Mouse (Mus musculus): ENCODE data around the gene Wee1.
A peak's percentile ranks its signal among the peaks of the same experiment; 100 is the strongest.
"Not testable (repeated sequence)": the region's sequence is repeated elsewhere in the genome, so short reads cannot be mapped to it uniquely, and the experiment has no call there.

The Wee1 gene

DNA sequence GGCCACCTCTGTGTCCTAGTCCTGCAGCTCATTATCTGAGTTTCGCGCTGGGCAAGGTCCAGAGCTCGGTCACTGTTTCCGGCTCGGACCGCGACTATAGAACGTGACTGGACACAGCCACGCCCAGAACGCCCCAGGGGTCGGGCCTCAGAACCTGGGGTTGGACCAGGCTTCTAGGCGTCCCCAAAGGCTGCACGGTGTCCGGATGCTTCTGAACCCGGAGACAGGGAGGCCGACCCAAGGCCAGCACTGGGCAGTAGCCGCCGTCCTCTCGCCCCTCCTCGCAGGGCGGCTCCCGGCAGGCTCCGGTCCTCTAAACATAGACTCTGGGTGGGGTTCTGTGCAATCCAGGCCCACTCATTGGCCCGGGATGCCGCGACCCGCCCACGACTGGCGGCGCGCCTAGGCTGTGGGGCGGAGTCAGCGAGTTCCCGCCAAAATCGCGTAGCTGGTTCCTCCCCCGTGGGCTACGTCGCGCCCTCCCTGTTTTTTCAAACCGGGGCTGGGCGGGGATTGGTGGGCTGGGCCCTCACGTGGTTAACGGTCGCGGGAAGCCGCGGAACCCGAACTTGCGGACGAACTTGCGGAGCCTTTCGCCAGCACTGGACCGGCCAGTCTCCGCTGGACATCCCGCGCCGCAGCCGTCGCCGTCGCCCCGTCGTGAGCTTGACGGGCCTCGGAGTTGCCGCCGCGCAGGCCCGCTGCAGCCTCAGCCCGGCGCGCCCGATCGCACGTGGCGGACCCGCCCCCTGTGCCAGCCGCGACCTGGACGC is at the start of gene Wee1:
TSS of gene Wee1 (plus strand) at position 531 of the 773 bp plus-strand sequence.
- DNase-seq (ENCODE audit: low spot score in 2 of 2) = peak; percentile 96 to 97

DNA sequence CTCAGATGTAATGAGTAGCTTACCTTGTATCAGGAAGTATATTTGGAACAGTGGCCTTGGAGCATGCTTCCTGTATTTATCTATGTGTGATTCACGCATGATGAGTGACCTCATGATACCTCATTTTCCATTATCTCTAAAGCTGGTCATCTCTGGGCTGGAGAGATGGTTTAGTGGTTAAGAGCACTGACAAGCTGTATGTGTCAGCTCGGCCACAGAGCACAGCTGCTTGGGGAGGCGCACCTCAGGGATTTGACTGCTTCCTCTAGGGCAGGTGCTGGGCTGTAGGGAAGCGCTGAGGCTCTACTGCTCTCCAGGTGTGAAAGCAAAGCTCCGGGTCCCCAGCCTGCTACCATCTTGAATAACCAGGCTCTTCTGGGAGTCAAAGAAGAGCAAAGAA is 43.7 kb upstream of the Wee1 start:
- DNase-seq (ENCODE audit: low spot score in 2 of 2) = no peak

DNA sequence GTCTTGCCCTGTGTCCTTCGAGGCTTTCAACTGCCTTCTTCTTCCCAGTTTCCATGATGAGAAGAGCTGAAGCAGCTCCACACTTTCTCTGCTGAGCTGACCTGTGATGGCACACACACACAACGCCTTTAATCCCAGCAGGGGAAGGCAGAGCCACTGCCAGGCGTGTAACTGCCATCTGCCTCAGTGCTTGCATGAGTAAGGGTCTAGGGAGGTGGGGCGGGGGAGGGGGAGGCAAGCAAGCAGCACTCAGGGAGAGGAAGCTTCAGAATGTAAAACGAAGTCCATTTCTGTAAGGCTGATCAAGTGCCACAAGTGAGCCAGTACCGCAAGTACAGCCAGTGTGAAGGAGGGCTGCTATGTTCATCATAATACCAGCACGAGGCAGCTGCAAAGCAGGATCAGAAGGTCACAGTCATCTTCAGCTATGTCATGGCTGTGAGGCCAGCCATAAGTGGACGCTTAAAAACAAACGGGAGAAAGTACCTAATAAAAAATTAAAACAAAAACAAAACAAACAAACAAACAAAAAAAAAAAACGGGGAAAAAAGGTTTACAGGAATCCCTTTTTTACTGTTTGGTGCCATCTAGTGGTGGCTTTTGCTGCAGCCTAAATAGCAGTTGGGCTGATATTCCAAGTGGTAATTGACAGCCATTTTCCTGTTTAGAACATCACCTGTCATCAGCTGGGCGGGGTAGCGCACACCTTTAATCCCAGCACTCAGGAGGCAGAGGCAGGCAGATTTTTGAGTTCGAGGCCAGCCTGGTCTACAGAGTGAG is 38.3 kb upstream of the Wee1 start:
- DNase-seq (ENCODE audit: low spot score in 2 of 2) = peak in 1 of 2 experiments; percentile 29

DNA sequence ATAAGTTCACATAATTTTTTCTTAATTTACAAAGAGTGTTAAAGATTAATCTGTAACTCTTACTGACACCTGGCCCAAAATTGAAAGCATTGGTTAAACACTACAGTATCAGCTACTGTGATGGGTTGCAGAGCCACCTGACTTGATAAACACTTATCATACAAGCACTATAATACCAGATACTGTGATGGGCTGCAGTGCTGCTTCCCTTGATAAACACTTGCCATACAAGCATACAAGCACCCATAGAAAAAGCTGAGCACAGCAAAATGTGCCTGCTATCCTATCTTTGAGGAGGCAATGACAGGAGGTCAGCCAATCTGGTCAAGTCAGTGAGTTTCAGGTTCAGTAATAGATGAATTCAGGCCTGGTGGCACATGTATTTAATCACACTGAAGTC is 36.6 kb upstream of the Wee1 start:
- no peak for DNase-seq (ENCODE audit: low spot score in 2 of 2)

DNA sequence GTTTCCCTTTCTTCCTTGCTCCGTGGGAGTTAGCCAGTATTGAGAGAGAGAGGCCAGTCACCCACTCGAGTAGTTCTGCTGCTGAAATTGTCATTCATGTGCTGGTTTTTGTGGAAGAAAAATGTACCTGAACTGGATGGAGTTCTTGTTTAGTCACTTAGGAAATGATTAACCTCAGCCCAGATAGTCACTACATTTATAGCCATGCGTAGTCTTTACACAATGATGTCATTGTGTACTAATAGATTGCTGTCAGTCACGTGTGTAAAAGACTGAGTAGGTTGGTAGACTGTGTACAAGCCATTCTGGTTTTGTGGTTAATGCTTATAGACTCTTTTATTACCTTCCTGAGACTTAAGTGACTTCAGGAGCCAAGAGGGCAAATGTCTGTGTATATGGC is 33.9 kb upstream of the Wee1 start:
- no peak for DNase-seq (ENCODE audit: low spot score in 2 of 2)

DNA sequence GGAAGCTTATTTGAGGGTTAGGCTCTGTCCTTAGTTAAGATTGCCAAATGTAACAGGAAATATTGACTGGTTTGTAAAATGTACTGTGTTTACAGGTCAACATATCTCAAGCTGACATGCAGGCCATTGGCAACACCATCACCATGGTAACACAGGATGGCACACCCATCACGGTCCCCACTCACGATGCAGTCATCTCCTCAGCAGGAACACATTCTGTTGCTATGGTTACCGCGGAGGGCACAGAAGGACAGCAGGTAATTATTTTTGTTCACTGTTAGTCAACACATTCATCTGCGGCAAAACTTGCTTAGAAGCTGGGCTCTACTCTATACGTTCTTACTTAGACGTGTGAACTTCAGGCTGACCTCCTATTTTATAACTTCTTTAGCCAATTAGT is 30.2 kb upstream of the Wee1 start:
- DNase-seq (ENCODE audit: low spot score in 2 of 2) = peak; percentile 19 to 33

DNA sequence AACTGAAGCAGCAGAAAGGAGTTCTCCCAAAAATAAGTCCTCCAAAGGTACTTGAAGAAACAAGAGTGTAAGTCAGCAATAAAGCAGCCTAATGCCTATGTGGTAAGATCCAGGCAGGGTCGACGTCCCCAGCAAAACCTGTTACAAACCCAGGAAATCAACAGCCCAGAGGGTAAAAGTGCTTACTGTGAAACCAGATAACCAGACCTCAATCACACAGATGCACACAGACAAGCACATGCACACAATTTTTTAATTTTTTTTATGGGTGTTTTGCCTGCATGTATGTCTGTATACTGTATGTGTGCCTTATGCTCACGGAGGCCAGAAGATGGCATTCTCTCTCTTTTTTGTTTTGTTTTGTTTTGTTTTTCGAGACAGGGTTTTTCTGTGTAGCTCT is 25.5 kb upstream of the Wee1 start:
- no peak for DNase-seq (ENCODE audit: low spot score in 2 of 2)

DNA sequence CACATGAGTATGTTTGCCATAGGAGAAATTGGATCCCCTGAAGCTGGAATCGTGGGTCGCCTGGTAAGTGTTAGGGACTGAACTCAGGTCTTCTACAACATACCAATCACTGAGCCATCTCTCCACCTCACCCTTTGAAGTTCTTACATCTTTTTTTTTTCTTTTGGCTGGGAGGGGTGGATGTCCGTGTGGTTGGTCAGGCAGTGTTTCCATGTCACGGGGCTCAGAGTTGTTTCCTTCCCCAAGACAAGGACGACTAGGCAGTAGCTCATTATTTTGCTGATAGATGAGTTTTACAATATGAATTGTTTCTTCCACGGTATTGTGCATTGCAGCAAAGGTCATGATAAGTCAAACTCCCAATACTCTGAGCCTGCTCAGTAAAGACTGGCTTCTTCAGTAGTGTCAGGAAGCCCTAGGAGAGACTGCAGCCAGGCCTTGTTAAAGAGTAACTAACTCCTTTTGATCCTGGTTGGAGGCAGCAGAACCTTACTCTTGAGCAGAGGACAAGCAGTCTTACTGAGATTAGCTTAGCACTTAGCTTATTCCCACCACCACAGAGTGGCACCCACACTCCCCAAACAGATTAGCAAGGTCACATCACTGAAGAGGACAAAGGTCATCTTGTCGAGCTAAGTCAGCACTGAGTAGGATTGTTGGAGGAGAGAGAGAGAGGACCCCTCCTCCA is 24.6 kb upstream of the Wee1 start:
- no peak for DNase-seq (ENCODE audit: low spot score in 2 of 2)

DNA sequence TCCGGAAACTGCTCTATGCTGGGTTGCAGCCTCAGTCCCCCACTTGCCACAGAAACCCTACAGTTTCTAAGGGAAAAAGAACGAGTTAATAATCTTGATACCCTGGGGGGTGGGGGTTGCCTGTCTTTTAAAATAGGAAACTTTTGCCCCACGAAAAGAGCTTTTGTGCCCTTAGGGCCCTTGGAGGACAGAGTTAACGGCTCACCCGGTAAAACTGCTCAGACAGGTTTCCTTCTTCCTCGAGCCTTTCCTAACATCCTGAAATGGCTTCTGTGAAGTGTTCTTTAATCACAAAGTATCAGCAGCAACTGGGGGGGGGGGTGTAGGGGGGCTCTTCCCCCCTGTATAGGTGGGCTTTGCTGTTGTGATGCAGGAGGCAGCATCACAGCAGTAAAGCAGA is 21.0 kb upstream of the Wee1 start:
- DNase-seq (ENCODE audit: low spot score in 2 of 2) = no peak

DNA sequence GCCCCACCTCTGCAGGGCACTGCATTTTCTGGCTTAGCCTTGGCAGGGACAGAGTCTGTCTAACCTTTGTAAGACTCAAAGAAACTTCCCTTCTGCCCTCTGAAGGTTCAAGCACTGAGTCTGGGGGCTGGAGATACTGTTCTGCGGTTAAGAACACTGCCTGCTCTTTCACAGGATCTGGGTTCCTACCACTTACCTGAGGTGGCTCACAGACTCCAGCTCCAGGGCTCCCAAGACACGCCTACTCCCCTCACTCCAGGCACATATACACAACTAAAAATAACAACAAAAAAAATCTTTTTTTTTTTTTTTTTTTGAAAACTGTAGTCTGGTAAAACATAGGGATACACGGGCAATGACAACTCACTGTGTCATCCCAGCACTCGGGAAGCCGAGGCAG is 20.6 kb upstream of the Wee1 start:
- no peak for DNase-seq (ENCODE audit: low spot score in 2 of 2)

DNA sequence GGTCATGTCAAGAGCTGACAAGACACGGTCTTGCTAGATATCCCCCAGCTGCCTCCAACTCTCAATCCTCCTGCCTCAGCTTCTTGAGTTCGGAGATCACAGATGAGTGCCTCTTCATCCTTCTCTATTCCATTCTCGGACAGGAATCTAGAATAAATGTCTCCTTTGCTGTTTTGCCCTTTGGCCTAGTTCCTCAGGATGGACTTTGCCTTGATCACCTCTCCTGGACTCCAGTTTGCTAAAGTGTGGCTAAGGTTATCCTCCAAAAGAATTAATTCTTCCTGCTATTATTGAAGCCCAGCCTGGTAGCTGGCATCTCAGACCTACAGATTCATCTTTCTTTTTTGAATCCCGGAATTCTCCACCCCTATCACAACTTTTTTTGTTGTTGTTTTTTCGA is 16.8 kb upstream of the Wee1 start:
- no peak for DNase-seq (ENCODE audit: low spot score in 2 of 2)

DNA sequence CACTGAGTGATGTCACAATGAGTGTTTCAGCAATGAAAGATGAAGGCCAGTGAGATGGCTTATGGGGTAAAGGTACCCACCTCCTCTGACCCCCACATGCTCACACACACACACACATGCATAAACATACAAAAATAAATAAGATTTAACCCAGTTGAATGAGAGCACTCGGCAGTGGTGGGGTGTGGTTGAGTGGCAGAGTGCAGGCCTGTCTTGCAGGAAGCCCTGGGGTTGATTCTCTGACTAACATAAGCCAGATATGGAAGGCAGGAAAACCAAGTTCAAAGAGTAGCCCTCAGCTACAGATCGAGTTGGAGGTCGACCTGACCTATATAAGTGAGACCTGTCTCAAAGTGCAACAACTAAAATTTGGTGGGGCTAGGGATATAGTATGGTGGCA is 15.2 kb upstream of the Wee1 start:
- no peak for DNase-seq (ENCODE audit: low spot score in 2 of 2)

DNA sequence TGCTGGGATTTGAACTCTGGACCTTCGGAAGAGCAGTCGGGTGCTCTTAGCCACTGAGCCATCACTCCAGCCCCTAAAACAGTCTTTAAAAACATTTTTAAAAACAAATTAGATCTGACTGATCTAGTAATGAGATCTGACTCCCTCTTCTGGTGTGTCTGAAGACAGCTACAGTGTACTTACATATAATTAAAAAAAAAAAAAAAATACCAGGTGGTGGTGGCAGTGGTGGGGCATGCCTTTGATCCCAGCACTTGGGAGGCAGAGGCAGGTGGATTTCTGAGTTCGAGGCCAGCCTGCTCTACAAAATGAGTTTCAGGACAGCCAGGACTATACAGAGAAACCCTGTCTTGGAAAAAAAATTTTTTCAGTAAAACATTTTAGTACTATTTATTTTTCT is 13.3 kb upstream of the Wee1 start:
- DNase-seq (ENCODE audit: low spot score in 2 of 2) = not testable (repeated sequence)

DNA sequence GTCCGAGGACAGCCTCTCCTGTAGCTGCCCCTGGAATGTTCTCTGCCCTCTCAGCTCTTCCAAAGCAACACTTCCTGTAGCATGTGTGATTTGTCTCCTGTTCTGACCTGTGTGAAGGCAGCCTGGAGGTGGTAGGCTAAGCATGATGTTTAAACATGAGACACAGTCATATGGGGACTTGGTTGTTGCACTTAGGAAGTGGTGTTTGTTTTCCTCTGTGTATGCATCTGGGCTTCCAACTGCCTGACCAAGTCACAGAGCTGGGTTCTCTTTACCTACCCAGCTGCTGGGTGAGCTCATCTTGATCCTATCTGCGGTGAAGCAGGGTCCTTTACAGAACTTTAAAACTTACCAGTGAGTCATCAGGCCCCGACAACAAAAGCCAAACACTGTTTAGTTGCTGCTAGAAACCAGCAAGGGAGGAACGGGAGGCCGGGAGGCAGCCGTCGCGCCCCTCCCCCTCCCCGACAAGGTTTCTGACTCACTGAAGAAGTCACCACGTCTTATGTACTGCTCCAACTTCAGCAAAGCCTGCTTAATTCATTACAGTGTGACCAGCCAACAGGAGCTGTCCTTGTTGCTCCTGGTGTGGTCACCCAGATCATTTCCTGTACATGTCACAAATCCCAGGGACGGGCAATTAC is 12.8 kb upstream of the Wee1 start:
- no peak for DNase-seq (ENCODE audit: low spot score in 2 of 2)

DNA sequence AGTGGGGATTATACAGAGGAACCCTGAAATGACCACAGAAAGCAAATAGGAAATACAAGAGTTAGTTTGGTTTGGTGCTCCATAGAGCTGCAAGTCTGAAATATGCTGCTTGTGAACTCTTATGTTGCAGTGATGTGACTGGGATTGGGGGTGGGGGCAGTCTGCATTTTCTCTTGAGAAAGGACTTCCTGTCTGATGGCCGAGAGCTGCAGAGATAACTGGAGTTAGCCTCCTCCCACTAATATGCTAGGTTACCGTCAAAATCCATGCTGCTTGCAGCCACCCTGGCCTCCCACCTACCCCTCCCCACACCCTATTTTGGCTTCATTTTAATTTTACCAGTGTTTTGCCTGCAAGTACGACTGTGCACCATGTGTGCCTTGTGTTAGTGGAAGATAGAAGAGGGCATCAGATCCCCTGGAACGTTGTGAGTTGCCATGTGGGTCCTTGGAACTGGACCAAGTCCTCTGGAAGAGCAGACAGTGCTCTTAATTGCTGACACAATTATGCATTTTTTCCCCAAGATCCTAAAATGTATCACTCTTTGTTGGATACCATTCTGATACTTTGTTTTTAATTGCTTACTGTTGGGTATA is 11.7 kb upstream of the Wee1 start:
- DNase-seq (ENCODE audit: low spot score in 2 of 2) = no peak

DNA sequence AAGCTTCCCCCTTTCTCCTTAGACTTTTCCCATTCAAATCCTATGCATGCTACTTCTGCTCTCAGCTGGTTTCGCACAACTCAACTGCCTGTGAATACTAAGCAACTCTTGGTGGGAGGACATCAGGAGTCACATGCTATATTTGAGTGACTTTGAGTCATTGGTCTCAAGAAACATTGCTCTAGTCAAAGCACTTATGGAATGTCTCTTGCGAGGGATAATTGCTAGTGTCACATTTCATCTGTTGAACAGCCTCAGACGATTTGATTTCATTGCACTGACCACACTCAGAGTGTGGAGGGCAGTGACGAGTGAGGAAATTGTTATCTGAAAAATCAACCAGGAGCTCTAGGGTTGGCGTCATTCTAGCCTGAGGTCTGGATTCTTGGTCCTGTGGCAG is 7.1 kb upstream of the Wee1 start:
- DNase-seq (ENCODE audit: low spot score in 2 of 2) = no peak

DNA sequence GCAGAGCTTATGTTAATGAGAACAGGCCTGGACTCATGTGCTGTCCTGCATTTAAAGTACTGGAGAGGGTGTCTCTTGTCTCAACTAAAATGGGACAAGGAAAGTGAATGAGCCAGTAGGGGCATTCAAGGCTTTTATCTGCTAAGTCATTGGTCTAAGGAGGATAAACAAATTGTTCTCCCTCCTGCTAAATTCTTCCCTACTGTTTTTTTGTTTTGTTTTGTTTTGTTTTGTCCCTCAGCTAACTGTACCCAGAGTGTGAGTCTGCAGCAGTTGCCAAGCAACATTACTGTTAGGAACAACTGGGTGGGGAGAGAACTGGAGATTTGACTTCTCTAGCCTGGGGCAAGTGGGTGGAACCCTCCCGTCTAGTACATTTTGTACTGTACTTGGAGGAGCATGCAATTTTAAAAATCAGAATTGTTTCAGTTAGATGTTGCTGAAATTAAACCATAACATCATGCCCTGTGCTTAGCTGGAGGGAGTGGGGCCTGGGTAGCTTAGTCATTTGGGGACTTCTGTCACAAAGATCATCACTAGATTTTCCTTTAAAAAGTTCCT is 5.0 kb upstream of the Wee1 start:
- no peak for DNase-seq (ENCODE audit: low spot score in 2 of 2)

DNA sequence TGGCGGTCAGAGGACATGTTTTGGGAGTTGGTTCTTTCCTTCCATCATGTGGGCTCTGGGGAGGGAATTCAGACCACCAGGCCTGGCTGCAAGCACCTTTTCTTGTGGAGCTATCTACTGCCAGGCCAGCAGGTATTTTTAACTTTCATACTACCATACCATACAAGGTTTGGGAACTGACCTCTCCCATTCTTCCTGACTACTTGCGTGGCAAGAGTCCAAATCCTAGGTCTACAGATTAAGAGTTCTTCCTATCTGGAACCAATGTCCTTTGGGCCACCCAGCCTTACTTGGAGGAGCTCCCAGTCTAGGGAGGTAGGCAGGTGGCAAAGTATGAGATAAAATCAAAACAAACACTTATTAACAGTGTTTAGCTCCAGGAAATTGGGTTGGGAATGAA is 3.4 kb upstream of the Wee1 start:
- DNase-seq (ENCODE audit: low spot score in 2 of 2) = no peak

DNA sequence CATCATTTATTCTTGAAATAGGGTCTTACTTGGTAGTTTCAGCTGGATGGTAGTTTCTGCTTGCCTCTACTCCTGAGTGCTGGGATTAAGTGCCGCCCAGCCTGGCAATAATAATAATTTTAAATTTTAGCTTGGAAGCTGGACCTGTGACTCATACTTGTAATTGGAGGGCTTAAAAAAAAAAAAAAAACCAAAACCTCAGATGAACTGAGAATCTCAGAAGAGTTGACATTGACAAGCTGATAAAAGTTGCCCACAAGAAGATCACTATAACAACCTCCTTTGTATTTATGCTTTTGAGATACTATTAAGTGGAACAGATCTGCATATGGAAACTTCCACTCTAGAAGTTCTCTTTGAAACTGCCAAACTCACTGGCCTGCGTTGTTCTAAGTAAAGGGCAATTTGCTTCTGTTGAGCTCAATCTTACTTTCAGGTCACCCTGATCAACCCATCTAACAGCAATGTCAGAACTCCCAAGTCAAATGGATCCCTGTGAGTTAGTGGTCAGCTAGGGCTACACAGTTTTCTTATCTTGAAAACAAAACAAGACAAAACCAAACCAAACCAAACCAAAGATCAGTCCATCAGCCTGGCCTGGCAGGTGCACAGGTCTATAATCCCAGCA is 1.6 kb upstream of the Wee1 start:
- no peak for DNase-seq (ENCODE audit: low spot score in 2 of 2)

DNA sequence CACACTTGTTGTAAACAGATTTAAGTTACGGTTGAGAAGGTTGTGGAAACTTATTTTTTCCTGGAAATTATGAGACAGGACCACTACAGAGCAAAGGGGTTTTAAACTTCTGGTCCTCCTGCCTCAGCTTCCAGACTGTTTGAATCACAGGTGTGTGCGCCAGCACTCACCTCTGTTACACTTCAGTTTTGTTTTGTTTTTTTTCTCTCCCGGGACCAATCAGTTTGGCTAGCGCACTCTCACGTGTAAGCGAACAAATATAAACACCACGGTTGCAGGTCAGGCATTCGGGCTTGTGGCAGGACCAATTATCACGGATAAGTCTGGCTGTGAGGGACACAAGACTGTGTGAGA is 707 bp upstream of the Wee1 start:
- no peak for DNase-seq (ENCODE audit: low spot score in 2 of 2)

DNA sequence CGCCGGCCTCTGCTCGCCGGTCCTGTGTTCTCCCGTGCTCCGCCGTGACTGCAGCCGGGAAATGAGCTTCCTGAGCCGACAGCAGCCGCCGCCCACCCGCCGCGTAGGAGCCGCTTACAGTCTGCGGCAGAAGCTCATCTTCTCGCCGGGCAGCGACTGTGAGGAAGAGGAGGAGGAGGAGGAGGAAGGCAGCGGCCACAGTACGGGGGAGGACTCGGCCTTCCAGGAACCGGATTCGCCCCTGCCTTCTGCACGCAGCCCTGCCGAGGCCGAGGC is 381 bp downstream of the Wee1 start:
- no peak for DNase-seq (ENCODE audit: low spot score in 2 of 2)

Data from frontal cortex, postnatal 14 days (tissue).